Mouse (Mus musculus) forebrain, embryonic 10.5 days (tissue): ENCODE measurements around the gene Pou3f4. TPM values are rescaled to one million over a fixed set of nuclear protein-coding genes. Genes with fewer than 3 reads are reported as not detected.

Experiments used
- DNase-seq: peaks from one replicate; pipeline ENCODE4 v3.0.0-alpha.2; 2017; ENCODE audit warnings: low spot score; ENCODE audit errors: extremely low spot score
- H3K27ac ChIP-seq: fragments of 300-500 bp; sonication (generic); 2 replicates; pipeline ENCODE4 v1.5.1; 2016; ENCODE audit warnings: mild to moderate bottlenecking
- H3K27me3 ChIP-seq: fragments of 300-500 bp; sonication (generic); 2 replicates; pipeline ENCODE4 v1.6.1; 2016; ENCODE audit warnings: mild to moderate bottlenecking; ENCODE audit not compliant: poor library complexity, severe bottlenecking
- H3K36me3 ChIP-seq: fragments of 300-500 bp; sonication (generic); replicated peaks from 2 replicates; pipeline ENCODE4 v1.6.1; 2016; ENCODE audit warnings: mild to moderate bottlenecking, moderate library complexity
- H3K4me1 ChIP-seq: fragments of 300-500 bp; sonication (generic); 2 replicates; pipeline ENCODE4 v1.6.1; 2016
- H3K4me3 ChIP-seq: fragments of 300-500 bp; sonication (generic); 2 replicates; pipeline ENCODE4 v1.5.1; 2016; ENCODE audit warnings: mild to moderate bottlenecking, moderate library complexity
- H3K9me3 ChIP-seq: fragments of 300-500 bp; sonication (generic); 2 replicates; pipeline ENCODE4 v1.6.1; 2016; ENCODE audit warnings: mild to moderate bottlenecking, moderate library complexity
- WGBS: fragments of 180-500 bp; shearing (Covaris S2); methylation state at CpG from one replicate; pipeline ENCODE4 v1.1.7; 2016; 5-methylcytosine and 5-hydroxymethylcytosine counted together
- polyA plus RNA-seq: library from polyadenylated mRNA; unstranded; fragments of >200 nt; fragmentation: Nextera tagmentation; extraction: Ambion mirVana; gene quantifications from 2 replicates; pipeline ENCODE4 v1.2.1, GENCODE M21; 2016

Gene Pou3f4
- polyA plus RNA-seq, 1 experiment from 2014 or later: 5.1 TPM

DNA sequence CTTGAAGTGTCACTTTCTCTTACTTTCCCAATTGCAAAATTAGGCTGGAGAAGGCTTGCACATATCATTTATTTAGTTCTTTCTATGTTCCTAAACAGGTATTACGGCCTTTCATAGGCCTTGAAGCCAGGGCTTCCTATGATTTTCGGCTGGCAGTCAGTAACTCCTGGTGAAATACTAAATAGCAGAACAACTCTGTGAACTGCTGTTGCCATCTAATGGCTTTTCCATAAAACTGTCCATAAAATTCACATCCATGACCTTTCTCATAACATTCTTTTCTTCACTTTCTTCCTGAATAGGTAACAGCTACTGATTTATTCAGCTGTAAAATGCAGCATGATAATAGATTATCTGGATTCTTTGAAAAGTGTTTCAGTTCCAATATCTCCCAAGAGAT, 23.4 kb downstream of the Pou3f4 start:
- H3K36me3 ChIP-seq: no peaks in the 10 kb centered on the region
- H3K9me3 ChIP-seq: no peaks in the 10 kb centered on the region
- H3K27ac ChIP-seq: no peak overlapping the region
- 93% methylated on average over 2 of the region's 2 CpGs for WGBS
- no peaks in the 10 kb centered on the region for H3K4me1 ChIP-seq
- no peaks in the 10 kb centered on the region for H3K27me3 ChIP-seq
- no peak for DNase-seq
- no peak overlapping the region for H3K4me3 ChIP-seq

DNA sequence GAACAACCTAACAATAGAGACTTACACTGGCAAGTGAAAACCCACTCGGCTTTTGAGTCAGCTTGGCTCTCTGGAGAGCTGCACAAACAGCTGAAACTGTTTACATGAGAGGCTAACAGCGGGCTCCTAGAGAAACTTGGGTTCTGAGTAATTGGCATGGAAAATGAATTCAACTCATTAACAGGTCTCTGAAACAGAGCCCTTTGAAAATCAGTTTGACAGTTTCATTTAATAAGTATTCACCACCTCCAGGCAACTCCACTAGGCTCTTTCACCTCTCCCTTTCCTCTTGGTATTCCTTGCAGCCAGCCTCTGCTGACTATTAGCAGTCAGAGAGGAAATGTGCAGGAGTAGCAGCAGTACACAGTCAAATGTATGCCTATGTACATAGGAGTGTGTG, 37.2 kb downstream of the Pou3f4 start:
- H3K36me3 ChIP-seq: no peaks in the 10 kb centered on the region
- no peaks in the 10 kb centered on the region for H3K27me3 ChIP-seq
- no peak overlapping the region for H3K4me3 ChIP-seq
- no peaks in the 10 kb centered on the region for H3K4me1 ChIP-seq
- DNase-seq: no peak
- H3K9me3 ChIP-seq: no peaks in the 10 kb centered on the region
- WGBS: 54% methylated on average over 2 of the region's 2 CpGs
- no peak overlapping the region for H3K27ac ChIP-seq
